Mouse (Mus musculus): ENCODE results near the gene Ppp1r35. TPM values are rescaled to one million over a fixed set of nuclear protein-coding genes. Genes with fewer than 3 reads are reported as not detected.

Ppp1r35 gene
- polyA plus RNA-seq, 1 experiment: 52.6 TPM

DNA sequence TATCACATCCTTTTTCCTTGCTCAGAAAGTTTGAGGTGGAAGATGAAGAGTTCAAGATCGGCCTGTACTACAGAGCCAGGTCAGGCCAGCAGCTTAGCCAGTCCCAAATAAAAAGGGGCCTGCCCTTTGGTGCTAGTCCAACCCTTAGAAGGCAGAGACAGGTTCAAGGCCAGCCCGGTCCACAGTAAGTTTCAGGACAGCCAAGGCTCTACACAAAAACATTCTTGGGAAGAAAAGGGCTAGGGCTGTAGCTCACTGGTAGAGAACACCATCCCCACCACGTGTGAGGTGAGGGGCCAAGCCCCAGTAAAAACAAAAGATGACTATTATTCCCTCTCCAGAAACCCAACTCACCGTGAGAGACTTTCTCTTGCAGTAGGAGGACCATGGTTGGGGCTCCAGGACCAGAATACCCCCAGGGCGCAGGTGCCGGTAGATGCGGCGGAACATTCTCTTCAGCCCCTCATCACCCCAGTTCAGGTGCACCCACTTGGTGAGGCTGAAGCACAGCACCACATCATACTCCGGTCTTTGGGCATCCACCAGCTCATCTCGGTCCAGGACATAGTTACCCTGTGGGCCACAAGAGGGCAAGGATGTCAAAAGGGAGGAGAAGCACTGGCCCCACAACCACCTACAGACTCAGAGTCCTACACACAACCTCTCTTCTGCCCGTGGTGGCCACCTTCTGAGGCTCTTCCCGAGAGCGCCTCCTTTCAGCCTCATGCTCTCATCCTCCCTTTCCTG is 4.3 kb downstream of the Ppp1r35 start:
- H3K4me1 ChIP-seq (ENCODE audit: control insufficient read depth, insufficient read depth, low read length): peaks cover 11% of the 10 kb centered on the region
- WGBS: 78% methylated on average over 13 of the region's 13 CpGs
- no peak overlapping the region for H3K4me3 ChIP-seq (replicated peaks; ENCODE audit: control insufficient read depth, low read depth, low read length)
- TF ChIP-seq POLR2A (IDR thresholded peaks at IDR 0.05; ENCODE audit: borderline replicate concordance, control insufficient read depth, low read depth, low read length) (no peak), CTCF (IDR thresholded peaks at IDR 0.05; ENCODE audit: control insufficient read depth, insufficient read depth, low read length) (no peak)
- H3K27ac ChIP-seq (ENCODE audit: control insufficient read depth, insufficient read depth, low read depth, low read length, poor library complexity): no peak overlapping the region

DNA sequence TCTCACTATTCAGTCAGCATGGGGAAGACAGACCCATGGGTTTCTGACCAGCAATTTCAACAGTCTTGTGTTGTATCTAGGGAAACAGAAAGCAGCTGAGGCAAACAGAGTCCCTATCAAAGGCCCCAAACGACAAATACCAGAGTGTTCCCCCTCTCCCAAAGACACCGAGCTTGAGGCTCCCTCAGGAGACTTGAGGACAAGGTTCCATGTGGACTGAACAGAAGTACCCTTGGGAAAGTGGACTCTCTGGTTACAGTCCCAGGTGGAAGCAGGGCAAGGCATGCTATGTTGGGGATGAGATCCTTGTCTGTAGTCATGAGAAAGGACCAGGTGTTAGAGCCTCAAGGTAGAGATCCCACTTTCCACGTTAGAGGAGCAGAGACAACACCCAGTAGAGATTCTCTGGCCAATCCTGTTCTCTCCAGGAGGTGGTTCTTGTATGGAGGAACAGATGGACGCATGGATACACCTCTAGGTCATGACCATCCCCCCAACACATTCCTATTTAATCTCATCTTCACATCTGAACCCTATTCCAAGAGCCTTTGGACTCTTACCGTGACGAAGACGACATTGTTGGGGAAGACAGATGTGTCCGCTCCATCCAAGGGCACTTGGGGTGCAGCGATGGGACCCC is 5.4 kb downstream of the Ppp1r35 start:
- Histone ChIP-seq H3K4me1 (ENCODE audit: control insufficient read depth, insufficient read depth, low read length) (peaks cover 10% of the 10 kb centered on the region), H3K27ac (ENCODE audit: control insufficient read depth, insufficient read depth, low read depth, low read length, poor library complexity) (no peak overlapping the region), H3K4me3 (replicated peaks; ENCODE audit: control insufficient read depth, low read depth, low read length) (no peak overlapping the region)
- WGBS: 67% methylated on average over 9 of the region's 9 CpGs
- TF ChIP-seq CTCF (IDR thresholded peaks at IDR 0.05; ENCODE audit: control insufficient read depth, insufficient read depth, low read length): no peak
- no peak for TF ChIP-seq POLR2A (IDR thresholded peaks at IDR 0.05; ENCODE audit: borderline replicate concordance, control insufficient read depth, low read depth, low read length)

DNA sequence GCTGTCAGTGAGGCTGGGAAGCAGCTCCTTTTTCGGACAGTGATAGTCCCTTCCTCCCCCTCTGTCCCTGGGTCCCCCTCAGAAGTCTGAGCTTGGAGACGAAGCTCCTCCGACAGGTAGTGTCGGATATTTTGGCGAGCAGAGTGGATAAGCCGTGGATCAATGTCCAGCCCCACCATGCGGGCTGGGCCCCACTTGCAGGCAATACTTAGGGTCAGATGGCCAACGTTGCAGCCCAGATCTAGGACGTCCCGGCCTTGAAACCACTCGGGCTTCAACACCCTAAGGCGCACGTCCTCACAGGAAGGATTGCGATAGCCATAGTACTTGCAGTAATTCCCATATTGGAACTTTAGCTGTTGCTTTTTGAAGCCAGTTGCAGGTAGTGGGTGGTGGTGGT is 5.9 kb downstream of the Ppp1r35 start:
- WGBS: 67% methylated on average over 14 of the region's 14 CpGs
- no peak for TF ChIP-seq CTCF (IDR thresholded peaks at IDR 0.05; ENCODE audit: control insufficient read depth, insufficient read depth, low read length)
- TF ChIP-seq POLR2A (IDR thresholded peaks at IDR 0.05; ENCODE audit: borderline replicate concordance, control insufficient read depth, low read depth, low read length): no peak
- H3K4me3 ChIP-seq (replicated peaks; ENCODE audit: control insufficient read depth, low read depth, low read length): peak overlapping the region; percentile 79
- H3K4me1 ChIP-seq (ENCODE audit: control insufficient read depth, insufficient read depth, low read length): peaks cover 10% of the 10 kb centered on the region
- H3K27ac ChIP-seq (ENCODE audit: control insufficient read depth, insufficient read depth, low read depth, low read length, poor library complexity): peak overlapping the region; percentile 94; the same call in 1 of the 2 replicates

DNA sequence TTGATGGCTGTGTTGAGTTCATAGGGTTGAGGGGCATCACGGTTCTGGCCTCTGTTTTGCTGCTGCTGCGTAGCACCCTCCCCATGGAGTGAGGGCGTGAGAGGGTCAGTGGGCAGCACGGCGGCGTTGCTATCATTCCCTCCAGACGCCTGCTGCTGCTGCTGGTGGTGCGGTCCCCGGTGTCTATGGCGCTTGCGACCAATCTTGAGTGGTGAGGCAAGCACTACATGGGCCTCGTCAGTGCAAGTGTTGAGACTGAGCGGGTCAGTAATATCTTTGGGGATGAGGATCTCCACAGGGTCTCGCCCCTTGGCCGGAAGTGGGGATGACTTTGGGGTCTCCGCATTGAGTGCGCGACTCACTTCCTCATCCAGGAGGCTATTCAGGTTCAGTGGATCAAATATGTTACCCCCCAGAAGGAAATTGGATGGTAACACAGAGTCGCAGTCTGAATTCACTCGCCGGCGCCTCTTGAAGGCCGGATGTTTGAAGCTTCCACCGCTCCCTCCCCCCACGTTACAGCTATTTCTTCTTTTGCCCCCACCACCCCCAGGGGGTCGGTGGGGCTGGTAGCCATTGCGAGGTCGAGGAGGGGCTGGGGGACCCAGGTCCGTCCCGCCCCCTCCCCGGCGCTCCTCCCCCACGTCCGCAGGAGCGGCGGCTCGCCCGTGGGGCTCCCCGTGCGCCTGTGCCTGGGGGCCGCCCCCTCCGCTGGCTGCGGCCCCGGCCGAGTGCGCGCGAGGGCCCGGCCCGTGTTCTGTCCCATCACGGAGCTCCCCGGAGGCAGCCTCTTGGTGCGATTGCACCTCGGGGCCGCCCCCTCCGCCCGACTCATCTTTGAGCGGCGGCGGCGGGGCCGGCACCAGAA is 6.7 kb downstream of the Ppp1r35 start:
- TF ChIP-seq CTCF (IDR thresholded peaks at IDR 0.05; ENCODE audit: control insufficient read depth, insufficient read depth, low read length) (no peak), POLR2A (IDR thresholded peaks at IDR 0.05; ENCODE audit: borderline replicate concordance, control insufficient read depth, low read depth, low read length) (no peak; the same call in 1 of the 2 replicates)
- H3K27ac ChIP-seq (ENCODE audit: control insufficient read depth, insufficient read depth, low read depth, low read length, poor library complexity): peak overlapping the region; percentile 94
- H3K4me1 ChIP-seq (ENCODE audit: control insufficient read depth, insufficient read depth, low read length): peaks cover 8% of the 10 kb centered on the region
- peak overlapping the region; percentile 79 for H3K4me3 ChIP-seq (replicated peaks; ENCODE audit: control insufficient read depth, low read depth, low read length)
- 1% methylated on average over 62 of the region's 62 CpGs for WGBS

DNA sequence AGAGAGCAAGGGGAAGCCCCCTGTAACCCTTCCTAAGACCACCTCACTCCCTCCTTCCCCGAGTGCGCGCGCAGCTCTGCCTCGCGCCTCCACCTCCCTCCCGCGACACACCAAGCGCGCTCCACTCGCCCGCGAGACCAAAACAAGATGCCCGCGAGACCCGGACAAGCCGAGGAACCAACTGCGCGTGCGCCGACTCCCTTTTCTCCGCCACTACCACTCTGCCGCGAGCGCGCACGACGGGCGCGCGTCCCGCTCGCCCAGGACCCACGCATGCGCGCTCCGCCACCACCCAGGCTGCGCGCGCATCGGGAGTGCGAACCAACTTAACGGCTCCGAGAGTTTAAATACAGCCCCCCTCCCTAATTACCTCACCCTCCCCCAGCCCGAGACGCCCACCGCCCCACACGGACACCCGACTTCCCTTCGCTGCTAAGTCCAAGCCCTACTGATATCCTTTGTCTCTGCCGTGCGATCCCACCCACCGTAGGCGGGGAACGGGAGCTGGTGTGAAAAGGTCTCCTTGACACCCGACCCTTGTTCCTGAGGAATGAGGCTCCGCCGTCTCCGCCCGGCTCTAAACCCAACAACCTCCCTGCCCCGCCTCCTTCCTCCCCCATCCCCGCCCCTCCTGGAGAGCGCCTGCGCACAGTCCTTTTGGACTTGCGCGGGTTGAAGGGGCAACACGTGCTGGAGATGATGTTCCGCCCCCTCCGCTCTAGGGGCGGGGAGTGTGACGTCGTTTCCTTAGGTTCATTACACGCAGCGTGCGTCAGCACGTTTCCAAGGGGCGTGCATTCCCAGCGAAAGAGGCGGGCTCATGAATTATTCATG is 7.7 kb downstream of the Ppp1r35 start:
- under 1% methylated on average over 79 of the region's 79 CpGs for WGBS
- Histone ChIP-seq H3K4me1 (ENCODE audit: control insufficient read depth, insufficient read depth, low read length) (peaks cover 8% of the 10 kb centered on the region), H3K27ac (ENCODE audit: control insufficient read depth, insufficient read depth, low read depth, low read length, poor library complexity) (peak overlapping the region; percentile 94), H3K4me3 (replicated peaks; ENCODE audit: control insufficient read depth, low read depth, low read length) (peak overlapping the region; percentile 79)
- TF ChIP-seq POLR2A (IDR thresholded peaks at IDR 0.05; ENCODE audit: borderline replicate concordance, control insufficient read depth, low read depth, low read length) (peak; percentile 86), CTCF (IDR thresholded peaks at IDR 0.05; ENCODE audit: control insufficient read depth, insufficient read depth, low read length) (no peak)

DNA sequence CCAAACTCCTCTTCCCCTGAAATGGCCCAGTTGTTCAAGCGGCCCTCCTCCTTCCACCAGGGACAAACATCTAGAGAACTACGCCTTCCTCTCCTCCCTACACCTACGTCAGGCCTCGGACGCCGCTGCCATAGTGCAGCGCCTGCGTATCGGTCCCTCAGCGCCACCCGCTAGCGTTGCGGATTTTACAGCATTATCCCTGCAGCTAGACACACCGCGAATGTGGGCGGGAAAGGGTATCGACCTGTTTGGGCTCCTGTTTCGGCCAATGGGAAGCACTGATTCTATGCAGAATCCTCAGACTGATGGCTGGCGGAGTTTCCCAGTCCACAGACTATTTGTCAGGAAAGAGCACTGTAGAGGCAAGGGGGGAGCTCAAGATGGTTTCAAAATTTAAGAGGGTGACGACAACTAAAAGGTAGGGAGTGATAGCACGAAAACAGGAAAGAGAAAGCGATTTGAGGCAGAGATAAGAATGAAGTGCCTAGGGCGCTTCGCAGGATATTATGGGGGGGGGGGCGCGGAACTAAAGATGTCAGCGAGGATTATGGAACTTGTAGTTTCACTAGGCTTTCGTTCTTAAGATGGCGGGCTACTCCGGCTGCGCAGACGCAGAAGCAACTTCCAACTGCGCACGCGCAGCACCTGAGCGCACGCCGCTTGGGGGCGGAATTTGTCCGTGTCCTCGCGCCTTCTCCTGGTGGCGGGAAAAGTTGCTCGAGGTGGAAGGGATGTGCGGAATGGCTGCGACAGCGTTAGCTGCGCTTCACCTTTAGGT is 8.7 kb downstream of the Ppp1r35 start, which contains the start of the genes Mepce and Zcwpw1:
Gene Mepce (minus strand): TSS at position 505 of the 778 bp plus-strand sequence.
Gene Zcwpw1 (plus strand): TSS at position 648 of the 778 bp plus-strand sequence.
- under 1% methylated on average over 48 of the region's 48 CpGs for WGBS
- Histone ChIP-seq H3K27ac (ENCODE audit: control insufficient read depth, insufficient read depth, low read depth, low read length, poor library complexity) (peak within 1 kb of the TSS; percentile 94), H3K4me3 (replicated peaks; ENCODE audit: control insufficient read depth, low read depth, low read length) (peak within 1 kb of the TSS; percentile 79), H3K4me1 (ENCODE audit: control insufficient read depth, insufficient read depth, low read length) (peaks cover 8% of the 10 kb centered on the region)
- TF ChIP-seq CTCF (IDR thresholded peaks at IDR 0.05; ENCODE audit: control insufficient read depth, insufficient read depth, low read length) (peak; percentile 72), POLR2A (IDR thresholded peaks at IDR 0.05; ENCODE audit: borderline replicate concordance, control insufficient read depth, low read depth, low read length) (peak; percentile 84; the same call in 1 of the 2 replicates)

DNA sequence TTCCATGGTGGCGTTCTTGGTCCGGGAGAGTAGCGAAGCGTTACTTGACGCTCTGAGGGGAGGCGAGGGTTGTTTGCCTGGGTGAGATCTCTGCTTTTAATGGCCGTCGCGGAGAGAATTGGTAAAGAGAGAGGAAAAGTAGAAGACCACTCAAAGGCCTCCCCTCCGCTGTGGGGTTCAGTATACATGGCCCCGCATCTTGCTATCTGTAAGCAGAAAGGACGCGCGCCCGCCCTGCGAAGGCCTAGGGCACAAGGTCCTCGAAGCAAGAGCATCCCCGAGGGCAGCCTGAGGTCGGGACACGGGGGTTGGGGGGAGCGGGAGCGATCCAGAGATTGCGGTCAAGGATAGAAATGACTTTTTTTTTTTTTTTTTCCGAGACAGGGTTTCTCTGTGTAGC is 9.5 kb downstream of the Ppp1r35 start:
- no peak for TF ChIP-seq POLR2A (IDR thresholded peaks at IDR 0.05; ENCODE audit: borderline replicate concordance, control insufficient read depth, low read depth, low read length)
- no peak for TF ChIP-seq CTCF (IDR thresholded peaks at IDR 0.05; ENCODE audit: control insufficient read depth, insufficient read depth, low read length)
- H3K4me1 ChIP-seq (ENCODE audit: control insufficient read depth, insufficient read depth, low read length): peaks cover 8% of the 10 kb centered on the region
- no peak overlapping the region for H3K27ac ChIP-seq (ENCODE audit: control insufficient read depth, insufficient read depth, low read depth, low read length, poor library complexity)
- peak overlapping the region; percentile 22 for H3K4me3 ChIP-seq (replicated peaks; ENCODE audit: control insufficient read depth, low read depth, low read length)
- 76% methylated on average over 24 of the region's 24 CpGs for WGBS

Data from bone marrow, adult 2 months (tissue).